Mouse (Mus musculus) spleen, adult 2 months (tissue): Measurements from ENCODE around the gene Fetub.

Experiments
- CTCF ChIP-seq: fragments of 200-500 bp; IDR thresholded peaks from 2 replicates; pipeline ENCODE4 v1.5.1; 2011; ENCODE audit warnings: mild to moderate bottlenecking, inconsistent platforms; ENCODE audit not compliant: insufficient read depth, insufficient read length, insufficient replicate concordance; ENCODE audit errors: extremely low read depth
- POLR2A ChIP-seq: fragments of 200-500 bp; IDR thresholded peaks from 2 replicates; pipeline ENCODE4 v1.6.1; 2011; ENCODE audit warnings: low read depth, low read length, inconsistent platforms

DNA sequence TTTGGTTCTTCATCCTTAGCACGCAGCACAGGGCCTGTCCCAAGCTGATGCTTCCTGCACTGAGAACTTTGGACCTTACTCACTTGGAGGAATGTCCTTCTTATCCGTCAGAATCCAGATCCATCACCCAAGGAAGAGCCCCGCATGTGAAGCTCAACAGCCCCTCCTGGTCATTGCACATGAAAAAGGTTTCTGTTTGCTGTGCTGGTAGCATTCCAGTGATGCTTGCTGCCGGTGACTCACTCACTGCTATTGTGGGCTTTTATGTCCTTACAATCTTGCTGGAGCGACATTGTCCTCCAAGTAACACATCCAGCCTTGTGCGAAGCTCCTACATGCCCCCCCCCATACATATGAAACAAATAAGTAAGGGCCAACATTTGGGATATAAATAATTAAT lies 5.2 kb upstream of the Fetub start:
- TF ChIP-seq POLR2A (no peak), CTCF (no peak)
